Comparison of ENCODE assay signal across 12 mouse cellular contexts in the genomic region with DNA sequence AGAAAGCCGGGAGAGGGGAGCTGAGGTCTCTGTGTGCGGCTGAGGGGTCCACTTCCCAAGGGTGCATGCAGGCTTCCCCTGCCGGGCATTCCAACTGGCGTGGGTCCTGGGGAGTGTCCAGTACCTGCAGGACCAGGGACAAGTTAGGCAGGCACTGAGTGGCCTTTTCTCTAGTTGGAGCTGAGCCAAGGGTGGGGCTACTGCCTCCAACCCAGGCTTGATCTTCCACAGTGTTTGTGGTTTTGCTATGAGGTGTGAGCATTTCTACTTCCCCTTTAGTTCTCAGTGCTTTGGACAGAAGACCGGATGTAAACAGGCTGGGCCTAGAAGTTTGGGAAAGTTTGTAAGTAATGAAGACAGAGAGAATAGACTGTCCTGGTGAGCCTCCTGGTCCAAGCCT. TPM values are rescaled to one million over a fixed set of nuclear protein-coding genes. Genes with fewer than 3 reads are reported as not detected.
DNase-seq lines count a peak whose midpoint lies in the region; ATAC-seq lines count a peak whose summit lies in the region.
"Had no signal": no experiment of that assay in that cellular context is flagged by ENCODE, and none has a peak within 500 bp of the region (broad histone marks: within the 10 kb centered on the region; RNA-seq: fewer than 3 reads in every experiment).

No protein-coding gene starts in this region.

- peak; percentile 46 for ATAC-seq in neutrophil, adult 5-6 weeks (ENCODE audit: extremely low read depth, insufficient number of reproducible peaks, low FRiP score, poor library complexity, severe bottlenecking)
- ATAC-seq: CD4-positive, CD25-positive, alpha-beta regulatory T cell, adult 4 months had no signal

- peaks cover 92% of the 10 kb centered on the region for H3K27me3 ChIP-seq in heart, embryonic 10.5 days (ENCODE audit: insufficient read depth, poor library complexity, severe bottlenecking)

- H3K27ac ChIP-seq in heart, embryonic 10.5 days = no peak overlapping the region

- H3K9me3 ChIP-seq in heart, embryonic 10.5 days = no peaks in the 10 kb centered on the region

- H3K4me1 ChIP-seq in heart, embryonic 10.5 days = peaks cover 16% of the 10 kb centered on the region; the same call in 1 of the 2 replicates

- WGBS in heart, embryonic 10.5 days = 81% methylated on average over 5 of the region's 5 CpGs

- no peaks in the 10 kb centered on the region for H3K36me3 ChIP-seq in heart, embryonic 10.5 days

- no peak overlapping the region for H3K4me3 ChIP-seq in heart, embryonic 10.5 days

- peak; percentile 17 to 29 for DNase-seq in heart, adult 9 months (ENCODE audit: low spot score in 2 of 2)
- DNase-seq in heart, embryonic 10.5 days (ENCODE audit: low spot score) = no peak
- DNase-seq in NIH3T3 (ENCODE audit: low read depth) = peak; percentile 31
- peak; percentile 56 to 78 for DNase-seq in lung, adult 18-20 months
- DNase-seq in gastrocnemius, adult 8-10 months (ENCODE audit: low spot score in 2 of 2) = no peak
- no peak for DNase-seq in layer of hippocampus, adult 8-10 months (ENCODE audit: low spot score in 2 of 2)
- no peak for DNase-seq in thymus, postnatal 4 days
- DNase-seq: cerebellum, adult 11 months; midbrain, embryonic 14.5 days; retina, postnatal 1 day had no signal

RNA-seq across cellular contexts. Expression of a gene that starts 19.6 kb away (rescaled TPM):
- 0.09 and 0.48 TPM in 2 replicates for polyA plus RNA-seq in heart, embryonic 10.5 days (2016; fragmentation: Nextera tagmentation; extraction: Ambion mirVana)
- total RNA-seq in neutrophil, adult 5-6 weeks (2017) = not detected in 2 replicates
- total RNA-seq in gastrocnemius, adult 8-10 months (2022) = not detected
- total RNA-seq in layer of hippocampus, adult 8-10 months (2022) = under 1 TPM in 3 of 4 experiments, not detected in 1; 0.27 to 0.53 (median 0.31) TPM
- polyA plus RNA-seq: CD4-positive, CD25-positive, alpha-beta regulatory T cell, adult 4 months; midbrain, embryonic 14.5 days had no signal

RNA-seq across cellular contexts. Expression of a gene that starts 48.8 kb away (rescaled TPM):
- 16.5 and 18.8 TPM in 2 replicates for polyA plus RNA-seq in heart, embryonic 10.5 days (2016; fragmentation: Nextera tagmentation; extraction: Ambion mirVana)
- total RNA-seq in neutrophil, adult 5-6 weeks (2017) = 2.9 and 3.8 TPM in 2 replicates
- total RNA-seq in gastrocnemius, adult 8-10 months (2022) = 1 to 10 TPM; 3.2 to 4.5 (median 3.3) TPM
- total RNA-seq in layer of hippocampus, adult 8-10 months (2022) = 10 to 100 TPM; 22.9 to 26.5 (median 24.9) TPM

Comparison
In these comparisons a context has a peak if more than half of its experiments do, and no peak if none do; other contexts are left out.
1. DNase-seq: peak in heart, adult 9 months (2 of 2), NIH3T3 (single experiment) and lung, adult 18-20 months (2 of 2); none in heart, embryonic 10.5 days (single experiment), gastrocnemius, adult 8-10 months (0 of 2), layer of hippocampus, adult 8-10 months (0 of 2) and thymus, postnatal 4 days (single experiment).